Mouse (Mus musculus) spleen, adult 18-20 months (tissue): ENCODE results near the gene Gm14443.
"Not testable (repeated sequence)": the region's sequence is repeated elsewhere in the genome, so short reads cannot be mapped to it uniquely, and the experiment has no call there.

Experiments used
- DNase-seq, 2 experiments: peaks; one replicate each; pipeline ENCODE4 v3.0.0; 2022; ENCODE audit warnings: mixed read lengths in 2 of 2

Gm14443 gene

GRCm38 (mm10) chr2:175175401-175176180, at the start of gene Gm14443:
Gm14443 (minus strand) TSS chr2:175175871.
- not testable (repeated sequence) for DNase-seq

GRCm38 (mm10) chr2:175206732-175207131, 31.1 kb upstream of the Gm14443 start, which contains the start of gene Gm14391:
Gm14391 (minus strand) TSS chr2:175206917.
- DNase-seq: not testable (repeated sequence)

- not testable (repeated sequence) for DNase-seq
These were observed 3.3 kb upstream of the Gm14443 start for GRCm38 (mm10) chr2:175179008-175179407.

- no peak for DNase-seq
These were observed 641 bp upstream of the Gm14443 start for GRCm38 (mm10) chr2:175176312-175176711.

- not testable (repeated sequence) for DNase-seq
These were observed 1.6 kb downstream of the Gm14443 start for GRCm38 (mm10) chr2:175174058-175174457.

- DNase-seq: not testable (repeated sequence)
These were observed 2.6 kb downstream of the Gm14443 start for GRCm38 (mm10) chr2:175172906-175173595.

GRCm38 (mm10) chr2:175172123-175172522, 3.5 kb downstream of the Gm14443 start:
- DNase-seq: no peak

- DNase-seq: not testable (repeated sequence)
These were observed 8.8 kb downstream of the Gm14443 start for GRCm38 (mm10) chr2:175166870-175167269.

GRCm38 (mm10) chr2:175165110-175165509, 10.6 kb downstream of the Gm14443 start:
- DNase-seq: not testable (repeated sequence)

- not testable (repeated sequence) for DNase-seq
These were observed 14.2 kb downstream of the Gm14443 start for GRCm38 (mm10) chr2:175161438-175161837.

- no peak for DNase-seq
These were observed 17.0 kb downstream of the Gm14443 start for GRCm38 (mm10) chr2:175158642-175159041.

GRCm38 (mm10) chr2:175156696-175157095, 19.0 kb downstream of the Gm14443 start:
- no peak for DNase-seq

GRCm38 (mm10) chr2:175141993-175142295, 33.7 kb downstream of the Gm14443 start, which contains the start of gene Gm14399:
Gm14399 (minus strand) TSS chr2:175142012.
- DNase-seq: not testable (repeated sequence)

- not testable (repeated sequence) for DNase-seq
These were observed 34.3 kb downstream of the Gm14443 start for GRCm38 (mm10) chr2:175141118-175141992.

GRCm38 (mm10) chr2:175140624-175141023, 35.0 kb downstream of the Gm14443 start:
- not testable (repeated sequence) for DNase-seq
